Mouse (Mus musculus): Measurements from ENCODE around the gene Exo5. TPM values are rescaled to one million over a fixed set of nuclear protein-coding genes. Genes with fewer than 3 reads are reported as not detected.

The Exo5 gene
- polyA plus RNA-seq (2012; ENCODE audit: low replicate concordance) = 2.7 and 4.3 TPM in 2 replicates

GRCm38 (mm10) chr4:120924554-120925299, at the start of gene Exo5:
TSS of gene Exo5 (minus strand) at chr4:120925017.

DNA sequence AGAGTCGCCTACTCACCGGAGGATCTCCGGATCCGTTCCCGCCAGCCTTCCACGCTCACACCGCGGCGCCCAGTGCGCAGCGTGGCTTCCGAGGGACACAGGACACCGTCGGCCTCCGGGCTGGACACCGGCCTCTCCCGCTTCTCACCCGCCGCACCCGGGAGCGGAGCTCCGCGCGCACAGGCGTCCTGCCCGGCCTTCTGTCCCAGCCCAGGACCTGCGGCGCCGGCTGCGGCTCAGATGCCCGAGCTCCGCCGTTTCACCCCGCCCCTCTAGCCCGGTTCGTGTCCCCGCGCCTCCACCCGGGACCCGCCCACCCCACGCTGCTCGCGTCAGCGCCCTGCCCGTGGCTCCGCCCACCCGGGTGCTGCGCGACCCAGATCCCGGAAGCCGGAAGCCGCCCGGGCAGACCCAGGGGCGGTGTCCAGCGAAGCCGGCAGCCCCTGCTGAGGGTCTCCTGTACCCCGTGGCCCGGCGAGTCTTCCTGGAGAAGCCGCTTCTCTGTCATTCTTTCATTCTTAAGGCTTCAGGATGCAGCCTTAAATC, 26.7 kb upstream of the Exo5 start, which contains the start of gene Zfp69:
Gene Zfp69 (minus strand): TSS at position 272 of the 546 bp plus-strand sequence.

Other genes starting within 250 kb of the Exo5 start
- 0.05 and 0.15 TPM in 2 replicates for gene Kcnq4, start 176.4 kb downstream of the Exo5 start, polyA plus RNA-seq (2012; ENCODE audit: low replicate concordance)
- gene Nfyc, start 93.4 kb downstream of the Exo5 start, polyA plus RNA-seq (2012; ENCODE audit: low replicate concordance) = 25.4 and 166 TPM in 2 replicates
- 3.0 and 5.9 TPM in 2 replicates for gene Rims3, start 70.2 kb downstream of the Exo5 start, polyA plus RNA-seq (2012; ENCODE audit: low replicate concordance)
- 0.89 and 2.9 TPM in 2 replicates for gene Zfp69, start 26.7 kb upstream of the Exo5 start, polyA plus RNA-seq (2012; ENCODE audit: low replicate concordance)
- 37.9 and 49.8 TPM in 2 replicates for gene Smap2, start 92.2 kb upstream of the Exo5 start, polyA plus RNA-seq (2012; ENCODE audit: low replicate concordance)
- 0.25 TPM in 1 of 2 replicates, not detected in the other for gene Col9a2, start 114.4 kb upstream of the Exo5 start, polyA plus RNA-seq (2012; ENCODE audit: low replicate concordance)
- gene Zmpste24, start 173.2 kb upstream of the Exo5 start, polyA plus RNA-seq (2012; ENCODE audit: low replicate concordance) = 1.4 and 3.3 TPM in 2 replicates
- 0.27 TPM in 1 of 2 replicates, not detected in the other for gene Tmco2, start 184.2 kb upstream of the Exo5 start, polyA plus RNA-seq (2012; ENCODE audit: low replicate concordance)